Mouse (Mus musculus): Measurements from ENCODE around the gene Myom1. TPM values are rescaled to one million over a fixed set of nuclear protein-coding genes. Genes with fewer than 3 reads are reported as not detected.
A peak's percentile ranks its signal among the peaks of the same experiment; 100 is the strongest.

Myom1 gene
- polyA plus RNA-seq, 2 experiments = 29.6 to 33.2 TPM

DNA sequence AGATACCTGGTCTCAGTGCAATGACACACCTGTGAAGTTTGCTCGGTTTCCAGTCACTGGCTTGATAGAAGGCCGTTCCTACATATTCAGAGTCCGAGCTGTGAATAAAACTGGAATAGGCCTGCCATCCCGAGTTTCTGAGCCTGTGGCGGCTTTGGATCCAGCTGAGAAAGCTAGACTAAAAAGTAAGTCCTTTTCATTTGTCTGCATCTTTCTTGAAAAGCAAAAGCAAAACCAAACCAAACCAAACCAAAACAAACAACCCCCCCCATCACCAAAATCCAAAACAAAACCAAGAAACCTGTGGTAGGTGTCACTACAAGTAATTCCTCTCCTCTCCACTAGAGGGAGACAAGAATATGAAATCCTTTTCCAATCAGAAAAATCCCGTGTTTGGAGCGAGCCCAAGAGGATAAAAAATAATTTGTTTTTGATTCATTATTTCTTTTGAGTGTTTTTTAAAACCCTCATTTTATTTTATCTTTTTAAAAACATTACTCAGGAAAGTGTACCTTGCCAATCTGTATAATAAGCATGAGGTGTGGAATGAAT, 62.1 kb downstream of the Myom1 start:
- H3K36me3 ChIP-seq (ENCODE audit: control insufficient read depth, insufficient read depth, low read length) = no peaks in the 10 kb centered on the region
- DNase-seq (ENCODE audit: low spot score) (peak; percentile 71), ATAC-seq (ENCODE audit: low FRiP score, low read depth) (no peak)
- no peaks in the 10 kb centered on the region for H3K27me3 ChIP-seq (ENCODE audit: control insufficient read depth, insufficient read depth, low read length)
- H3K9ac ChIP-seq (ENCODE audit: low read depth, low read length, severe bottlenecking) = no peak overlapping the region
- TF ChIP-seq POLR2A (IDR thresholded peaks at IDR 0.05; ENCODE audit: borderline replicate concordance, extremely low read depth, insufficient read depth, insufficient read length) = no peak
- H3K27ac ChIP-seq (replicated peaks; ENCODE audit: low read depth, low read length) = no peak overlapping the region
- H3K4me2 ChIP-seq (replicated peaks; ENCODE audit: low read depth, low read length, severe bottlenecking) = no peak overlapping the region
- H3K4me3 ChIP-seq (replicated peaks; ENCODE audit: low read length) = no peak overlapping the region
- no peaks in the 10 kb centered on the region for H3K9me3 ChIP-seq (ENCODE audit: control insufficient read depth, low read length)
- WGBS = 63% methylated on average over 7 of the region's 7 CpGs
- no peaks in the 10 kb centered on the region for H3K4me1 ChIP-seq (ENCODE audit: control insufficient read depth, insufficient read depth, low read length)

DNA sequence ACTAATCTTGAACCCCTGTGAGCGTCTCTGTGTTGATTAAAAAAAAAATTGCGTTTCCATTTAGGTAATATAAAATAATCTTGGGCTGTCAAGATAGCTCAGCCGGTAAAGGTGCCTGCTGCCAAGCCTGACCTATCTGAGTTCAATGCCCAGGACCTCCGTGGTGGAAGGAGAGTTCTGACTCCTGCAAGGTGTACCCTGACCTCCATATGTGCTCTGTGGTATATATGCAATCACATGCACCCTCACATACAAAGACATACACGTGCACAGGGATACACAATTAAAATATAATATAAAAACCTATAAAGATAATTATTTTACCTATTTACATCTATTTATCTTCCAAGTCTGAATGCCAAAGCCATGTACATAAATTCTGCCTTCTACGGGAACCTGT, 62.7 kb downstream of the Myom1 start:
- DNase-seq (ENCODE audit: low spot score) = no peak

GRCm38 (mm10) chr17:71069176-71069575, 66.7 kb downstream of the Myom1 start:
- Histone ChIP-seq H3K36me3 (ENCODE audit: control insufficient read depth, insufficient read depth, low read length) (no peaks in the 10 kb centered on the region), H3K27ac (replicated peaks; ENCODE audit: low read depth, low read length) (no peak overlapping the region), H3K9me3 (ENCODE audit: control insufficient read depth, low read length) (no peaks in the 10 kb centered on the region), H3K27me3 (ENCODE audit: control insufficient read depth, insufficient read depth, low read length) (no peaks in the 10 kb centered on the region), H3K4me2 (replicated peaks; ENCODE audit: low read depth, low read length, severe bottlenecking) (no peak overlapping the region), H3K4me1 (ENCODE audit: control insufficient read depth, insufficient read depth, low read length) (no peaks in the 10 kb centered on the region), H3K4me3 (replicated peaks; ENCODE audit: low read length) (no peak overlapping the region), H3K9ac (ENCODE audit: low read depth, low read length, severe bottlenecking) (no peak overlapping the region)
- ATAC-seq (ENCODE audit: low FRiP score, low read depth) (no peak), DNase-seq (ENCODE audit: low spot score) (no peak)
- no peak for TF ChIP-seq POLR2A (IDR thresholded peaks at IDR 0.05; ENCODE audit: borderline replicate concordance, extremely low read depth, insufficient read depth, insufficient read length)
- WGBS = 86% methylated on average over 9 of the region's 9 CpGs

More for the DNA sequence above, 62.7 kb downstream of the Myom1 start:
- Histone ChIP-seq H3K27ac (replicated peaks; ENCODE audit: low read depth, low read length) (no peak overlapping the region), H3K9me3 (ENCODE audit: control insufficient read depth, low read length) (no peaks in the 10 kb centered on the region), H3K9ac (ENCODE audit: low read depth, low read length, severe bottlenecking) (no peak overlapping the region), H3K4me3 (replicated peaks; ENCODE audit: low read length) (no peak overlapping the region), H3K4me2 (replicated peaks; ENCODE audit: low read depth, low read length, severe bottlenecking) (no peak overlapping the region), H3K4me1 (ENCODE audit: control insufficient read depth, insufficient read depth, low read length) (no peaks in the 10 kb centered on the region), H3K36me3 (ENCODE audit: control insufficient read depth, insufficient read depth, low read length) (no peaks in the 10 kb centered on the region), H3K27me3 (ENCODE audit: control insufficient read depth, insufficient read depth, low read length) (no peaks in the 10 kb centered on the region)
- whole genome bisulfite sequencing = 75% methylated on average over 6 of the region's 6 CpGs
- no peak for TF ChIP-seq POLR2A (IDR thresholded peaks at IDR 0.05; ENCODE audit: borderline replicate concordance, extremely low read depth, insufficient read depth, insufficient read length)
- no peak; the same call in 1 of the 2 replicates for ATAC-seq (ENCODE audit: low FRiP score, low read depth)

DNA sequence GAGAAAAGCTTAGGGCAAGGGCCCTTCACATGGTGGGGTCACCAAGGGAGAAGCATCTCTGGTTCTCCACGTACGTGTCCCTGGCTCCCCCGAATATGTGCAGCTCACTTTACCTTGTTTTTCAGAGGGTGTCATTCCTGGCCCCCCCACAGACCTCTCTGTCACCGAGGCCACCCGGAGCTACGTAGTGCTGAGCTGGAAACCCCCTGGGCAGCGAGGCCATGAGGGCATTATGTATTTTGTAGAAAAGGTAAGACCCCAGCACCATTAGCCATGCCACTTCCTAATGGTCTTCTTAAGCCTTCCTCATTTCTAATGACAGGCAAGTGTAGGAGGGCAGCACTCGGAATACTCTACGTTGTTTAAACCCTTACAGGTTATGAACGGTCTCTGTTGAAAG, 69.5 kb downstream of the Myom1 start:
- ATAC-seq (ENCODE audit: low FRiP score, low read depth) = no peak
- Histone ChIP-seq H3K9me3 (ENCODE audit: control insufficient read depth, low read length) (no peaks in the 10 kb centered on the region), H3K4me2 (replicated peaks; ENCODE audit: low read depth, low read length, severe bottlenecking) (no peak overlapping the region), H3K36me3 (ENCODE audit: control insufficient read depth, insufficient read depth, low read length) (no peaks in the 10 kb centered on the region), H3K4me3 (replicated peaks; ENCODE audit: low read length) (no peak overlapping the region), H3K27ac (replicated peaks; ENCODE audit: low read depth, low read length) (no peak overlapping the region), H3K9ac (ENCODE audit: low read depth, low read length, severe bottlenecking) (no peak overlapping the region), H3K27me3 (ENCODE audit: control insufficient read depth, insufficient read depth, low read length) (no peaks in the 10 kb centered on the region), H3K4me1 (ENCODE audit: control insufficient read depth, insufficient read depth, low read length) (no peaks in the 10 kb centered on the region)
- no peak for DNase-seq (ENCODE audit: low spot score)
- no peak for TF ChIP-seq POLR2A (IDR thresholded peaks at IDR 0.05; ENCODE audit: borderline replicate concordance, extremely low read depth, insufficient read depth, insufficient read length)
- WGBS = 90% methylated on average over 10 of the region's 10 CpGs

DNA sequence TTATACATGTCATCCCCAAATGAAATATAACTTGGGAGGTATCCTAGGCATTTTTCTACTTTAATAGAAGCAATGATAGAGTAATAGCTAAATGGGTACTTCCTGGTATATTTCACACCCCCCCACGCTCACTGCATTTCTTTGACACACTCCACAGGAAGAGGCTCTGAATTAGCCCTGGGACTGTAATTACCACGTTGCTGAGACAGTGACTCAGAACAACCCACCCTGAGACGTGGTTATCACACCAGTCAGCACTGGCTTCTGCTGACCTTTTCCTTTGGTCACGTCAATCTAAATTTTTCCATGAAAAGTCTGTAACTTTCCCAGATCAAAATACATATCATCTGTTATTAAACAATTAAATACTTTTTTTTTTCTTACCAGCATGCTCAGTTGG, 72.0 kb downstream of the Myom1 start:
- Histone ChIP-seq H3K9ac (ENCODE audit: low read depth, low read length, severe bottlenecking) (no peak overlapping the region), H3K27ac (replicated peaks; ENCODE audit: low read depth, low read length) (no peak overlapping the region), H3K4me2 (replicated peaks; ENCODE audit: low read depth, low read length, severe bottlenecking) (no peak overlapping the region), H3K36me3 (ENCODE audit: control insufficient read depth, insufficient read depth, low read length) (no peaks in the 10 kb centered on the region), H3K27me3 (ENCODE audit: control insufficient read depth, insufficient read depth, low read length) (no peaks in the 10 kb centered on the region), H3K9me3 (ENCODE audit: control insufficient read depth, low read length) (no peaks in the 10 kb centered on the region), H3K4me3 (replicated peaks; ENCODE audit: low read length) (no peak overlapping the region), H3K4me1 (ENCODE audit: control insufficient read depth, insufficient read depth, low read length) (no peaks in the 10 kb centered on the region)
- DNase-seq (ENCODE audit: low spot score) = no peak
- no peak for TF ChIP-seq POLR2A (IDR thresholded peaks at IDR 0.05; ENCODE audit: borderline replicate concordance, extremely low read depth, insufficient read depth, insufficient read length)
- 51% methylated on average over 4 of the region's 4 CpGs for WGBS
- no peak for ATAC-seq (ENCODE audit: low FRiP score, low read depth)

- no peak overlapping the region for H3K4me2 ChIP-seq (replicated peaks; ENCODE audit: low read depth, low read length, severe bottlenecking)
- no peaks in the 10 kb centered on the region for H3K27me3 ChIP-seq (ENCODE audit: control insufficient read depth, insufficient read depth, low read length)
- no peaks in the 10 kb centered on the region for H3K4me1 ChIP-seq (ENCODE audit: control insufficient read depth, insufficient read depth, low read length)
- no peaks in the 10 kb centered on the region for H3K36me3 ChIP-seq (ENCODE audit: control insufficient read depth, insufficient read depth, low read length)
- no peak for TF ChIP-seq POLR2A (IDR thresholded peaks at IDR 0.05; ENCODE audit: borderline replicate concordance, extremely low read depth, insufficient read depth, insufficient read length)
- no peak overlapping the region for H3K4me3 ChIP-seq (replicated peaks; ENCODE audit: low read length)
- WGBS = 63% methylated on average over 7 of the region's 7 CpGs
- ATAC-seq (ENCODE audit: low FRiP score, low read depth) (no peak), DNase-seq (ENCODE audit: low spot score) (no peak)
- no peak overlapping the region for H3K9ac ChIP-seq (ENCODE audit: low read depth, low read length, severe bottlenecking)
- no peaks in the 10 kb centered on the region for H3K9me3 ChIP-seq (ENCODE audit: control insufficient read depth, low read length)
- no peak overlapping the region for H3K27ac ChIP-seq (replicated peaks; ENCODE audit: low read depth, low read length)
Measured at GRCm38 (mm10) chr17:71081986-71082385, 79.6 kb downstream of the Myom1 start.

Measured in limb, embryonic 14.5 days (tissue).